Mouse (Mus musculus) thymus, postnatal 36 days (tissue): ENCODE data around the gene Mvd.

Experiments used
- DNase-seq, 2 experiments: peaks; one replicate each; pipeline ENCODE4 v3.0.0; 2022; ENCODE audit warnings: mixed read lengths in 2 of 2

Mvd gene

DNA sequence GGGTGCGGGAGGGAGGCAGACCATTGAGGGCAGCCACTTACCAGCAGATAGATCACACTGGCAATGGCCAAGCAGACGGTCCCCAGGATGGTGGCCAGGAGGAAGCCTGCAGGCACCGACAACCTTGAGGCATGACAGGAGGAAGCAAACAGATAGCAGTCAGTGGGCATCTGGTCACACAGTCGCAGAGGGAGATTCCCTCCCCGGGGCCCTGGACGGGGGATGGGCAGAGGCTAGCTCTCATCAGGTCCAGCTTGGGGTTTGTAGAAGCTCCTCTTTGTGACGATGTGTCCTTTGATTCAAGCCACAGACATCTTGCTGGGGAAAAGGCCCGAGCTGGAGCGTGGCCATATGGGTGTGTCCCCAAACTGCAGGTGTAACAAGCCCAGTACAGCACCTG lies 17.1 kb downstream of the Mvd start:
- no peak for DNase-seq

DNA sequence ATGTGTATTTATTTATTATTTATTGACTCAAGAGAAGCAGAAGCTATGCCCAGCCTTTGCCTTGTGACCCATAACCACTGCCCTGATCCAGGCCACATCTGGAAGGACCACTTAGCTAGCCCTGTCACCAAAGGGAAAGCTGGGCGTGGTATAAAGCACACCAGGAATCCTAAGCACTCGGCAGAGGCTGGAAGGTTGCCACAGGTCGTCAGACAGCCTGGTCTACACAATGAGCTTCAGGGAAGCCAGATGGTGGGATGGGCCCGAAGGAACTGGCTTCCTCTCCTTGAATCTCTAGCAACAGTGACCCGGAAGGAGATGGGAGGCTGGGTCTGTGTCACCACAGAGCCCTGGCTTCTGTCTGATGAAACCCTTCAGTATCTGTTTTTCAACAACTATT lies 19.6 kb downstream of the Mvd start:
- no peak for DNase-seq

DNA sequence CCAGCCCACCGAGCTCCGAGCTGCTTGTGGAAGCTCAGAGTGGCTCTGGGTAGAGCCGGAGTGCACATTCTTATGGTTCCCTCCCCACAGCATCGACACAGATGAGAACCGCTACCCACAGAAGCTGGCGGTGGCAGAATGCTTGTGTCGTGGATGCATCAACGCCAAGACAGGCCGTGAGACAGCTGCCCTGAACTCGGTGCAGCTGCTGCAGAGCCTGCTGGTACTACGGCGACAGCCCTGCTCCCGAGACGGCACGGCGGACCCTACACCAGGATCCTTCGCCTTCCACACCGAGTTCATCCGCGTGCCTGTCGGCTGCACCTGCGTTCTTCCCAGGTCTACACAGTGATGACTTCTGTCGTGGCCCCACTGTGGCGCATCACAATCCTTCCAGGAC lies 20.0 kb downstream of the Mvd start:
- peak in 1 of 2 experiments; percentile 9 for DNase-seq

DNA sequence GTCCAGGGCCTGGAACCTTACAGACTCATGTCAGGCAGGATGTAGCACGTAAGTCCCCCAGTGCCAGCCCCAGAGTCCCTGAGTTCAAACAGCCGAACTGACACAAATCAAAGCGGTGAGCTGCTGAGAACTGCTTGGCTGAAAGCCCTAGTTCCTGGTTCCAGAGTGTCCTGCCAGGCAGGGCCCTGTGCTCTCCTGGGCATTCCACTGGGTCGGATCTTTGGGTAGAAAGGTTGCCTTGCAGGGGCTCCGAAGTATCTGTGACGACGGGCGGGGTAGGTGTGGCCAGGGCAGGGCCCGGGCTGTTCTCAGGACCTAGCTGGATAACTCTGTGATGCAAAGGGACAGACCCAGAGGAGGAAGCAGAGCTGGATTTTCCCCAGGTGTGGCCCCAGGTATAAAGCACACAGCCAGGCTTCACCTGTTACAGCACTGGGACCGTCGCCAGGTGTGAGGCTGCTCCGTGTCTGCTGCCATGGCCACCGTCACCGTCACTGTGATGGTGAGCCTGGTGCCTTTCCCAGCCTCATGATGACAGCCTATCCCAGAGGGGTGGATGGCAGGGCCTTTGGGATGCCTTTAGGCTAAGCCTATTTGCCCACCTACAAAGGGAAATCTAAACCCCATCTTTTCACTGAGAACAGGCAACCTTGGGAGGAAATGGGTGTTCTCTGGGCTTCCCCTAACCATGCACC lies 21.7 kb downstream of the Mvd start, which contains the start of gene Il17c:
TSS of gene Il17c (plus strand) at position 645 of the 695 bp plus-strand sequence.
- no peak for DNase-seq

DNA sequence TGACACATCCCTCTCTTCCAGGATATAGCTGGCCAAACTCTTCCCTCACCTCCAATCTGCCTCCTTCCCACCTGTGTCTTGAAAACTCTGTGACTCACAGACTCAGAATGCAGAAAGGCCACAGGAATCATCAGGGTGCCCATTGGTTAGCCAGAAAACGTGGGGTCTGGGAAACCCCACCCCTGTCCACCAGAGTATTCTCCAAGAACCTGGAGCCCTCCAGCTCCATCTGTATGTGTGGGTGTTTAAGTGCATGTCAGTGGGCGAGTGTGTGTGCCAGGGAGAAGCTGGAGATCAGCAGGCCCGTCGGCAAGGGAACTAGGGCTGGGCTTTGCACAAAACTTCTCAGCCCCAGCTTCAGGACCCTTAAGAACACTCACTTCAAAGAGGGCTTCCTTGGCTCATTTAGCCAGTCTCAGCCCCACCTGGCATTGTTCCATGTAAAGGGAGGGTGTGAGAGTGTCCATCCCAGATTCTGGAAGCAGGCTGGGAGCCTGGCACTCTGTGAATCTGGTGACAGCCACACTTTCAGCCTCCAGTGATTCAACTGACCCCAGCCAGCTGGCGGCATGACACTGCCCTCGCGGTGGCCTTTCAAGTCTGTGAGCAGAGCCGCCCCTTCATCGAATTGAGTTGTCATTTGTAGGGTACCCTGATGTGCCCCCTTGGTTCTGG lies 23.2 kb downstream of the Mvd start:
- no peak for DNase-seq

DNA sequence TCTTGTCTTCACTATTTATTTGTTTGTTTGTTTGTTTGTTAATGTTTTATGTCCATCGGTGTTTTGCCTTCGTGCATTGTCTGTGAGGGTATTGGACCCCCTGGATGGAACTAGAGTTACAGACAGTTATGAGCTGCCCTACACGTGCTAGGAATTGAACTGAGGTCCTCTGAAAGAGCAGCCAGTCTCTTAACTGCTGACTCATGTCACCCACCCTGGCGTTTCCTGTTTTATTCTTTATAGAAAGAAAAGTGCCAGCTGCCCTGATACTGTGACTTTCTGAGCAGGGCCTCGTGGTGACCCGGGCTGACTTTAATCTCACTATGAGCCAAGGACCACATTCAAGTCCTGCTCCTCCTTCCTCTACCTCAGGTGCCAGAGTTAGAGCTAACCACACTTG lies 27.7 kb downstream of the Mvd start:
- no peak for DNase-seq

DNA sequence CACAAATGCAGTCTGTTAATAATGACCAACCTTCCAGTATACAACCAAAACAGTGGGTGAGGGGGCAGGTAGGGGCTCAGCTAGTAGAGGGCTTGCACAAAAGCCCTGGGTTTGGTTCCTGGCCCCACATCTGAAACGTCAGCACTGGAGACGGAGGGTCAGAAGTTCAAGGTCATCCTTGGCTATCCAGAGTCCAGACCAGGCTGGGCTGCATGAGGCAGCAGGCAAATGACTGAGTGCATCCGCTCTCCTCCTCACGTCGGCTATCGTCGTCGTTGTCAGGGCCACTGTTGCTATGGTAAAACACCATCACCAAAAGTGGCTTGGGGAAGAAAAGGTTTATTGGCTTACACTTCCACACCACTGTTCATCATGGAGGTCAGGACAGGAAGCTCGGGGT lies 28.9 kb downstream of the Mvd start:
- DNase-seq, result no peak

DNA sequence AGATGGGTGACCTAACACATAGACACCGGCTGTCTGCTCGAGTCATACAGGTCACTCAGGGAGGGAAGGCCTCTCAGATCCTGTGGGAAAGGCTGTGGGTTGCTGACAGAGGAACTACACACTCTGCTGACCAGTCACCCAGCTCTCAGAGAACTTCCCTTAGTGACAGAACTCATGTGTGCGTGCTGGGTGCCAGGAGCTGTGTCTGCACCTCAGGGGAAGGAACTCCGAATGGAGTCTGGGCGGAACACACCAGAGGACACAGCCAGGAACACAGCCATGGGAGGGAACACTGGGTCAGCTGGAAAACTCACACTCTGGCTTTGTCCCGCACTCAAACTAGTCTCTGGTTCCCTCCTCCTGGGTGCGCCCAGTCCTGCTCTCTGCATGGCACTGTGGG lies 35.5 kb downstream of the Mvd start:
- DNase-seq, result no peak

DNA sequence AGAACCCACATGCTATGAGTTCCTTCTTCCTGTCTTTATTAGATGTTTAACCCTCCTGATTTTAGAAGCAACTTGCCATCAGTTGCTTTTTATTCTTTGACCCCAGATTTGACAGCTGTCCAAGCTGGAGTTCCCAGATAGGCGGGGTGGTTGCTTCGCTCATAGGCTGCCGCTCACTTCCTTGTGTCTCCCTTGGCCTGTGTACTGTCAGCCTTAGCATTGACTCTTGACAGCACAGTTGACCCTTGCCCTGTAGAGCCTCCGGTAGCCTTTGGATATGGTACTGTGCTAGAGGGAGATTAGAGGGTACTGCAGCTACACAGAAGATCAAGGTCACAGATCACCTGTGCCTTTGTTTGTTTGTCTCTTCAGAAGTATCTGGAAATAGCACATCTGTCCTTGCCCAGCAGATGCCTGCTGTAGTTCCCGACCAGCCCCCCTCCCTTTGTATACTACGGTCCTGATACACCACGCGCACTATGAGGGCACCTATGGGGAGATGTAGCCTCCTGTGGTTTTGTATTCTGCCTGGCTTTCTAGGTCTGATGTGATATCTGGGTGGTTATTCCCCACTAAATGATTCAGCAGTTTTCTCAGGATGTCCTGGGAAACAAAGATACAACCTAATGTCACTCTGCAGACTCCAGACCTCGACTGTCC lies 37.9 kb downstream of the Mvd start:
- DNase-seq, result no peak

DNA sequence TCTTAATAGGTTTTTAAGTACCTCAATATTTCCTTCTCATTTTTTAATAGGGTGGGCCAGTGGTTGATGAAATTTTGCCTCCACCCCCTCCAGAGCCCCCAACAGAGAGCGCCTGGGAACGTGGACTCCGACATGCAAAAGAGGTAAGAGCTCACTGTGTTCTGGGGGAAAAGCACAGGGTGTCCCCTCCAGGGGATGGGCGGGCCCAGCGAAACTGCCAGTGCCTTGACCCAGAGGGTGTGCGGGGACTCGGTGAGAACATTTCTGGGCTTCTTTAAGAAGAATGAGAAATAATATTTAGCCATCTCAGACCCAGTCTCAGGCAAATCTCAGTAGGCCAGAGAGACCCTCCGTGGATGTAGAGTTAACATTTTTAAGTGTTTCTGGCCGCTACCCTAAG lies 45.0 kb downstream of the Mvd start:
- DNase-seq, result no peak

DNA sequence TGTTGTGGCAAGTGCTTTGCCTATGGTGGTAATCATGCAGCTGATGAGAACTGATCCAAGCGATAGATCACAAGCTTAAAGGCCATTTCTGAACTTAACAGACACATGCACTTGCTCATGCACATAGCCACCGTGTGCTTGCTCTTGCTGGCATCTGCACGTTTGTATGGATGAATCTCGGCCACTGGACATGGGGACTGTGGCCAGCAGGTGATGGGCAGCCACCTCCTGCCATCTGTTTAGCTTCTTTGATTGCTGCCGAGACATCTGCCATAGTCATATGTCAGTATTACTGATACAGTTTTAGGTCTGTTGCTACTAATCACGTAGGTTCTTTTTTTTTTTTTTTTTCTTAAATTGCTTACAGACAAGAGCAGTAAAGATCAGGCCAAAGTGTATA lies 47.9 kb downstream of the Mvd start:
- DNase-seq, result no peak

DNA sequence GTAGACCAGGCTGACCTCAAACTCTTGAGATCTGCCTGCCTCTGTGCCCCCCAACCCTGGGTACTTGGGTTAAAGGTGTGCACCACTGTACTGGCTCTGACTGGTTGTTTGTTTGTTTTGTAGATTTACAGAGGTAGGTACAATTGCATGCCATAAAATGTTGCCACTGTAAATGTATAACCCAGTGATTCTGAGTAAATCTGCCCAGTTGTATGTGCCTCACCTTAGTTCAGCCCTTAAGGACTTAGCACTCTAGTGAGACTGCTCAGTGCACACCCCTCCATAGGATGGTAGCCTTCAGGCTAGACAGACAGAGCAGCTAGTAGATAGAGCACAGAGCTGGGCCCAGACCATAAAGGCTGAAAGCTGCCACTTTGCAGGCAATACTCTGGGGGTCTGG lies 49.5 kb downstream of the Mvd start:
- no peak for DNase-seq

DNA sequence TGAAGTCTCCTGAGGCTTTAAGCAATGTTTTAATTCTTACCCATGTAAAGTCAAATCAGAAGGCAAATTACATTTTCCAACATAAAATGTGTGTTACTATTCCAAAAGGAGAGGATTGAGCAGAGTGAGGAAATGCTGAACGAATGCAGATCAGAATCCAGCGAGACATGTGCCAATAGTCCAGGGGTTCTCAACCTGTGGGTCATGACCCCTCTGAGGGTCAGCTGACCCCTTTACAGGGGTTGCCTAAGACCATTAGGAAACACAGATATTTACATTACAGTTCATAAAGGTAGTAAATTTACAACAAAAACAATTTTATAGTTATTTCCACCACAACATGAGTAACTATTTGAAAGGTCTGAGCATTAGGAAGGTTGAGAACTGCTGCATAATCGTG lies 52.5 kb downstream of the Mvd start:
- DNase-seq, result no peak

DNA sequence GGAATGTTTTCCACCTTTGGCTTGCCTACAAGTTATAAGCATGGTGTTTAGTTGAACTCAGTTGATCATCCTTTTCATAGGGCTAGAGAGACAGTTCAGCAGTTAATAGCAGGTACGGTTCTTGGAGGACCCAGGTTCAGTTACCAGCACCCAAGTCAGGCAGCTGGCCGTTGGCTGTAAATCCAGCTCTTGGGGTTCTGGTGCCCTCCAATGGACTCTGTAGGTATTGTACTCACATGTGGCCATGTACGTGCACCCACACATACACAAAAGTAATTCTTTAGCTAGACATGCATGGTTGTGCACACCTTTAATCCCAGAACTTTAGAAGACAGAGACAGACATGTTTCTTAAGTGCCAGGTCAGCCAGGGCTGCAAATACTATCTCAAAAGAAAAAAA lies 53.9 kb downstream of the Mvd start:
- no peak for DNase-seq
